Mouse (Mus musculus): ENCODE measurements around the gene Tmem252. TPM values are rescaled to one million over a fixed set of nuclear protein-coding genes. Genes with fewer than 3 reads are reported as not detected.

Gene Tmem252
- total RNA-seq, 1 experiment from 2014 or later, result 0.12 TPM

DNA sequence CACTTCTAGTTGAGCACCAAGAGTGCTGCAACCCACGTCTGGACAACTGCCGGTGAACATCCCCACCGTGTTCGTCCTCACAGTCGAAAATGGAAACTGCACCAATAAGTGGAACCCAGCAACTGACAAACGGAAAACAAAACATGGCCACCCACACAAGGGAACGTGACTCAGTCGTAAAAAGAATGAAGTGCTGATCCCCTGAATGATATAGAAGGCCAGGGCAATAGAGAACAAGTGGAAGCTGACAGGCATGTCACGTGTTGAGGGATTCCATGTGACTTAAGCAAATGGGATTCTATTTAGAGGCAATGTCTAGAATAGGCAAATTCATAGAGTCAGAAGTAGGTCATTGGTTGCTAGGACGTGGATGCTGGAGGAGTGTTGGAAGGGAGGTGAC lies 50.6 kb downstream of the Tmem252 start:
- DNase-seq, result no peak

GRCm38 (mm10) chr19:24730661-24731060 lies 56.9 kb downstream of the Tmem252 start:
- no peak for DNase-seq

Other genes starting within 250 kb of the Tmem252 start
- gene Fam122a, start 196.7 kb upstream of the Tmem252 start, total RNA-seq (2021), result 40.7 and 44.6 TPM in 2 replicates
- gene Pip5k1b, start 118.1 kb upstream of the Tmem252 start, total RNA-seq (2021), result 31.2 and 31.4 TPM in 2 replicates
- 46.2 and 54.3 TPM in 2 replicates for gene Pgm5, start 187.8 kb downstream of the Tmem252 start, total RNA-seq (2021)
- gene Gm10053, start 201.7 kb downstream of the Tmem252 start, total RNA-seq (2021), result 183 and 198 TPM in 2 replicates
- gene Foxd4, start 227.2 kb downstream of the Tmem252 start, total RNA-seq (2021), result not detected in 2 replicates

Data from adrenal gland, postnatal 25 days (tissue).